Mouse (Mus musculus) colon, adult 2 months (tissue): ENCODE data around the gene Htatsf1. TPM values are rescaled to one million over a fixed set of nuclear protein-coding genes. Genes with fewer than 3 reads are reported as not detected.

ENCODE experiments used
- polyA plus RNA-seq: library from polyadenylated mRNA; depleted of rRNA; stranded (reverse); fragments of >200 nt; gene quantifications from 2 replicates; pipeline ENCODE4 v1.2.3, GENCODE M21; 2012; rRNA removed

Gene Htatsf1
- 14.3 and 15.4 TPM in 2 replicates for polyA plus RNA-seq

DNA sequence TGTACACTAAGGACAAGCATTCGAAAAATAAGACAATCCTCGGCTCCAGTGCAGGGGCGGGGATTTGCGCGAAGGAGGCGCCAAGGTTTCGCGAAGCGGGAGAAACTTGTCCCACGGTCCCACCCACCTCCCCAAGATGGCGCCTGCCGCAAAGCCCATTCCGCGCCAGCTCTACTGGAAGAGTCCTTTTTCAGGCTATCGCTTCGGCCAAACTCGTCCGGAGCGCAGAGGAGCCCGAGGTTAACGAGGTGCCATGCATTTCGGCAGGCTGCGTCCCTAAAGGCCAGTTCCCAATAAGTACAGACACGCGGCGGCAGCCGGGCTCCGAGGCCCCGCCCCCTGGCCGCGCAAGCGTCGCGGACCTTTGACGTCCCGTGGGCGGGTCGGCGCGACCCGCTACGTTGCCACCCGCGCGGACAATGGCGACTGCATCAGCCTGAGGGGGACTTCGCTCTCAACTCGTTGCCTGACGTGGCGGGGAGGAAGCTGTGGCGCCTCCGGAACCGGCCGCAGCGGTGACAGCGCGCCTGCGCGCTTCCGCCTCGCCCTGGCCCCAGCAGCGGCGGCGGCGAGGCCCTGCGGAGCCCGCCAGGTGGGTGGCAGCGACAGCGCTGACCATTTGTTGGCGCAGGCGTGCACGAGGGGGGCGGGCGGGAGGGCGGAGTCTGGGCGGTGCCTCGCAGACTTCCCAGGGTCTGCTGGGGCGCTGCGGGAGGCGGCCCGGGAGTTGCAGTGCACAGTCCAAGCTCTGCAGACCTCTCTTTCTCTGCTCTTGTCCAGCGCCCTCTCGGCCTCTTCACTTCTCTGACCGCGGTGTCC, at the start of gene Htatsf1:
TSS of gene Htatsf1 (plus strand) at position 410 of the 819 bp plus-strand sequence.

GRCm38 (mm10) chrX:57042774-57043173, 10.6 kb upstream of the Htatsf1 start, which contains the start of gene Brs3:
TSS of gene Brs3 (plus strand) at chrX:57043074.

DNA sequence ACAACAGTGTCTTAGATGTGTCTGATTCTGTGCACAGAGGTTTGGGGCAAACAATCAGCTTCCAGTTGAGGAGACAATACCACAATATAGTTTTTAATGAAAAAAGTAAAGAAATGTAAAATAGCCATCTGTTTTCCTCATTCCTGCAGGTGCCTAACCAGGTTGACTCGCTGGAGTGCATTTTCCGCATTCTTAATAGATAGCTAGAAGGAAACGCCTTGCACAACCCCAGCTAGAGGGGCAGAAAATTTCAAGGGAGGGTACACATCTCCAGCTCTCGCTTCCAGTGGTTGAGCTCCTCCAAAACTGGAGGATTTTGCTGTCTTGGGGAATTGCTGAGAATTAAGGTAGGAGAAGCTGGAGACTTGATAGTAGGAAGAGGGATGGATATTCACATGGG, 34.4 kb downstream of the Htatsf1 start, which contains the start of gene Vgll1:
TSS of gene Vgll1 (plus strand) at position 301 of the 400 bp plus-strand sequence.

Other genes starting within 250 kb of the Htatsf1 start
- not detected in 2 replicates for gene Map7d3, start 231.3 kb upstream of the Htatsf1 start, polyA plus RNA-seq
- gene Adgrg4, start 183.4 kb upstream of the Htatsf1 start, polyA plus RNA-seq = not detected in 2 replicates
- not detected in 2 replicates for gene Brs3, start 10.5 kb upstream of the Htatsf1 start, polyA plus RNA-seq
- not detected in 2 replicates for gene Vgll1, start 34.5 kb downstream of the Htatsf1 start, polyA plus RNA-seq
- gene Cd40lg, start 158.6 kb downstream of the Htatsf1 start, polyA plus RNA-seq = 0.20 TPM in 1 of 2 replicates, not detected in the other